Mouse (Mus musculus) left cerebral cortex, adult 18-20 months (tissue): Measurements from ENCODE around the gene Il23a. TPM values are rescaled to one million over a fixed set of nuclear protein-coding genes. Genes with fewer than 3 reads are reported as not detected.
"Not testable (repeated sequence)": the region's sequence is repeated elsewhere in the genome, so short reads cannot be mapped to it uniquely, and the experiment has no call there.

Experiments used
- DNase-seq, 2 experiments: peaks; one replicate each; pipeline ENCODE4 v3.0.0; 2021 to 2022; ENCODE audit warnings: low spot score in 2 of 2, mixed read lengths in 1 of 2
- total RNA-seq, 2 experiments: library from RNA; stranded (reverse); gene quantifications; 2 replicates each; pipeline ENCODE4 v1.2.3; 2021

The Il23a gene
- total RNA-seq, 2 experiments from 2014 or later: not detected

GRCm38 (mm10) chr10:128309654-128310053 lies 11.1 kb upstream of the Il23a start:
- no peak for DNase-seq

GRCm38 (mm10) chr10:128303126-128304021 lies 4.8 kb upstream of the Il23a start, which contains the start of gene Pan2:
TSS of gene Pan2 (plus strand) at chr10:128303335.
- DNase-seq: peak; percentile 99 to 100

DNA sequence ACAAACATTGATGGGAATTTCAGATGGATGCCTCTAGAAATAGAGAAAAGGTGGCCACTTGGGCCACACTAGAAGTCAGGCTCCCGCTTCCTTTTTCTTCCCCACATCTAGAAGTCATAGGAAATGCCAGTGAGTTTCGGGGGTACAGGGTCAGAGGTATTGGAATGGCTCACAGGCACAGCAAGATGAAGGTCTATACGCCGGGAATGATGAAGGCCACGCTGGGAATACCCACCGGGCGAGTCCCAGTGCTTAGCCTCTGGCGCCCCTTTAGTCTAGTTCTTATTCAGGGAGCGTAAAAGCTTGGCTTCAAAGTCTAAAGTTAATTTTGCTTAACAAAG lies 4.2 kb upstream of the Il23a start:
- no peak for DNase-seq

GRCm38 (mm10) chr10:128302357-128302756 lies 3.8 kb upstream of the Il23a start:
- no peak for DNase-seq

- no peak for DNase-seq
Measured at GRCm38 (mm10) chr10:128298243-128298642, 309 bp downstream of the Il23a start.

DNA sequence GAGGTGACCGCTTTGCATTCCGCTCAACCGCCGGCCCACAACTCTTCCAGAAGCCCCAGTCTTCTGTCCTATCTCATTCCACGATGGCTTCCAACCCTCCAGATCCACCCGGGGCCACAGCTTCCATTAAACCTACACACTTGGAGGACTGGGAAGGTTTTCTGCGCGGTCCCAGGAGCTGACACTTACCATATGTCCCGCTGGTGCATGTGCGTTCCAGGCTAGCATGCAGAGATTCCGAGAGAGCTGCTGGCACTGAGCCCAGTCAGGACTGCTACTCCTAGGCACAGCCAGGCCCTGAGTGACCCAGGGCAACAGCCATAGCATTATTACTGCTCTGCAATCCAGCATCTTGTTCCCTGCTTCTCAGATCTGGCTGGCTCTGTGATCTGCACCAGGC lies 930 bp downstream of the Il23a start:
- DNase-seq: no peak

- no peak for DNase-seq
Measured at GRCm38 (mm10) chr10:128297221-128297620, 1.3 kb downstream of the Il23a start.

DNA sequence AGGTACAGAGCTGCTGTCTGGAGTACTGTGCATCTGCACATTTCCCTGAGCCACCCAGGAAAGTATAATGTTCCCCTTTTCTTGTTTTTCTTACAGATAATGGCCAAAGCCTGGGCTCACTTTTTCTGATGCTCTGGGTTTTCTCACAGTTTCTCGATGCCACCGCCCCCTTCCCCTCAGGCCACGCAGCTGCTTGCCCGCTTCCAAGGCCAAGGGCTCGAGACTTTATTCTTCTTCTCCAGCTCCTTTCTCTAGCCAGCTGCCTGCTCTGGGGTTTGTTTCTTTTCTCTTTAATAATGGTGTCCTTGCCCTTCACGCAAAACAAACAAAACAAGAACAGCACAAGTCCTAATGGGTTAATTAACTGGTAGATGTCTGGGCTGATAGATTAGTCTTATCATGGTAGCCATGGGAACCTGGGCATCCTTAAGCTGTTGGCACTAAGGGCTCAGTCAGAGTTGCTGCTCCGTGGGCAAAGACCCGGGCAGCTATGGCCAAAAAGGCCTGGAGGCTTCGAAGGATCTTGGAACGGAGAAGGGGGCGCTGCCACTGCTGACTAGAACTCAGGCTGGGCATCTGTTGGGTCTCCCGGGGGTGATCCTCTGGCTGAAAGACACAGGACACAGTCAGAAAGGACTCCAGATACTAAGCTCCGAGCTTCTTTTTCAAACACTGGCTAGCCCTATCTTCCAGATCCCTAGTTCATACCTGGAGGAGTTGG lies 2.0 kb downstream of the Il23a start:
- DNase-seq: no peak

DNA sequence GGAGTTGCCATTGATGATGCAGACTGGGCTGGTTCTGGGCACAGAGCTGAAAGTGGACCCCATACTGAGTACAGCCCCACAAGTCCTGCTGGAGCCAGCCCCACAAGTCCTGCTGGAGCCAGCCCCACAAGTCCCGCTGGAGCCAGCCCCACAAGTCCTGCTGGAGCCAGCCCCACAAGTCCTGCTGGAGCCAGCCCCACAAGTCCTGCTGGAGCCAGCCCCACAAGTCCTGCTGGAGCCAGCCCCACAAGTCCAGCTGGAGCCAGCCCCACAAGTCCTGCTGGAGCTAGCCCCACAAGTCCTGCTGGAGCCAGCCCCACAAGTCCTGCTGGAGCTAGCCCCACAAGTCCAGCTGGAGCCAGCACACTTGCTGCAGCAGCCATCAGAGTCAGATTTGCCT lies 8.0 kb downstream of the Il23a start:
- DNase-seq: not testable (repeated sequence)

- DNase-seq: peak; percentile 61 to 66
Measured at GRCm38 (mm10) chr10:128283604-128284579, 14.7 kb downstream of the Il23a start.

DNA sequence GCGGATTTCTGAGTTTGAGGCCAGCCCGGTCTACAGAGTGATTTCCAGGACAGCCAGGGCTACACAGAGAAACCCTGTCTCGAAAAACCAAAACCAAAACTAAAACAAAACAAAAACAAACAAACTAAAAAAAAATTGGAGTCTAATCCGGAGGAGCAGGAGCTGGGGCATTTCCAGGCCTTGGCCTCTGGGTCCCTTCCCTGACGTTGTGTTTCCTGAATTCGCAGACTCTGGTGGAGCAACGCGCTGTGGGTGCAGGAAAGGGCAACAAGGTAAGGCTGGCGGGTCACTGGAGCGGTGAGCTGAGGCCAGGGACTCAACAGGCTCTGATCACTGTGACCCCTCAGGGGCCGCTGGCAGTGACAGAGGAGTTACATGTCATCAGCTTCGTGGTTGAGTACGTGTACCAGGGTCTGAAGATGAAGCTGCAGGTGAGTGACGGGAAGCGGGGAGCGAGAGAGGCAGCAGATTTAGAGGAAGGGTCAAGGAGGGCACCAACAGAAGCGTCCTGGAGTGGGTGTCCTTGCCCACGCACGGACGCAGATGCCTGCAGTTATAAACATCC lies 15.6 kb downstream of the Il23a start:
- no peak for DNase-seq

DNA sequence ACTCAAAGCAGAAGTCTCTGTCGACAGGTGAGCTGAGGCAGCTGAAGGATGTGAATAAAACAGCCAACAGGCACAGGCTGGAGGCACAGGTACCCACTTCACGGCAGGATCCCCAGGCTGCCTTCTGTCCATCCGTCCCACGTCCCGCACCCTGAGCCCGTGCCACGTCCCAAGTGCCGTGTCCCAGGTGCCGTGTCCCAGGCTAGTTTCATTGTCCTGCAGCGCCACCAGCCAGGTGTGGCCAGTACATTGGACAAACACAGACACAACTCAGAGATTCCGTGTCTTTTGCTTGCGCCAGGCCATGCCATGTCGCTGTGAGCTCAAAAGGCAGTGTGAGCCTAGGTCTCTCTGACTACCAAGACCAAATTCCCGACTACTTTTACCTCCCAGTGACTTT lies 16.9 kb downstream of the Il23a start:
- no peak for DNase-seq

DNA sequence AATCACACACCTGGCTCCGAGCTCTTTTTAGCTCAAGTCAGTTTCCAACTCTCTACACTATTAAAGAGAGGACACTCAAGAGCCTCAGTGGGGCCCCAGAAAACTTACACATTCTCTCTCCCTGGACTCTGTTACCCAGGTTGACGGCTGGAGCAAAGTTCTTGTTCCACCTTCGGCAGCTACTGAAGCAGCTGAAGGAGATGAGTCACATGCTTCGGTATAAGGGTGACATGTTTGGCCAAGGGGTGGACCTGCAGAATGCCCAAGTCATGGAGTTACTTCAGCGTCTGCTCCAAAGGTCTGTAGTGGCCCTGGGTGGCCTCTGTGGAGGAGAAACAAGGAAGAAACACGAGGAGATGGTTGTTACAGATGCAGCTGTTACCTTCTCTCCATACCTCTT lies 17.6 kb downstream of the Il23a start:
- DNase-seq: no peak

GRCm38 (mm10) chr10:128278158-128278557 lies 20.4 kb downstream of the Il23a start:
- DNase-seq: no peak

GRCm38 (mm10) chr10:128275374-128275773 lies 23.2 kb downstream of the Il23a start:
- not testable (repeated sequence) for DNase-seq

DNA sequence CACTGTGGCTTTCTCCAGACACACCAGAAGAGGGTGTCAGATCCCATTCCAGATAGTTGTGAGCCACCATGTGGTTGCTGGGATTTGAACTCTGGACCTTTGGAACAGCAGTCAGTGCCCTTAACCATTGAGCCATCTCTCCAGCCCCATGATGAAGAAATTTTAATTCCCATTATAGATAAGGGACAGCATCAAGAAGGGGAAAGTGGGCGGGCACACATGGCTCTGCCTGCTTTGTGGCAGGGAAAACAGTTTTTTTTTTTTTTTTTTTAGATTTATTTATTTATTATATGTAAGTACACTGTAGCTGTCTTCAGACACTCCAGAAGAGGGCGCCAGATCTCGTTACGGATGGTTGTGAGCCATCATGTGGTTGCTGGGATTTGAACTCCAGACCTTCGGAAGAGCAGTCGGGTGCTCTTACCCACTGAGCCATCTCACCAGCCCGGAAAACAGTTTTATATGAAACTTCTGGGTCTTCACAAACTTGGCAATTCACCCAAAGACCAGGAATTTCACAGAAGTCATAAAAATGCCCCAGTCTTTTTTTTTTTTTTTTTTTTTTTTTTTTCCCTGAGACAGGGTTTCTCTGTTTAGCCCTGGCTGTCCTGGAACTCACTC lies 25.6 kb downstream of the Il23a start:
- not testable (repeated sequence) for DNase-seq

DNA sequence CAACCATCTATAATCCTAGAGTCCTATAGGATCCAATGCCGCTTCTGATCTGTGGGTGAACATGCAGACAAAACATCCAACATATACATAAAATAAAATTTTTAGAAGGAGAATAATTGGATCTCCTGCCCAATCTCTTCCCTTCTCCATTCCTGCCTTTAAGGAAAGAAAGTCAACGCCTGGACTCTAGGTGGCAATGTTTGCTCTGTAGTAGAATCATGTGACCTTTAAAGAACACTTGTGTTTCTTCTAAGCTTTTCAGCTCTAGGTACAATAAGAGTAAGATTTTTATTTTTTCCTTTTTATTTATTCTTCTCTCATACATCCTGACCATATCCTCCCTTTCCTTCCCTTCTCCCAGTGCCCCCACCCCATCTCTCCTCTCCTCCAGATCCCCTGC lies 26.7 kb downstream of the Il23a start:
- no peak for DNase-seq

DNA sequence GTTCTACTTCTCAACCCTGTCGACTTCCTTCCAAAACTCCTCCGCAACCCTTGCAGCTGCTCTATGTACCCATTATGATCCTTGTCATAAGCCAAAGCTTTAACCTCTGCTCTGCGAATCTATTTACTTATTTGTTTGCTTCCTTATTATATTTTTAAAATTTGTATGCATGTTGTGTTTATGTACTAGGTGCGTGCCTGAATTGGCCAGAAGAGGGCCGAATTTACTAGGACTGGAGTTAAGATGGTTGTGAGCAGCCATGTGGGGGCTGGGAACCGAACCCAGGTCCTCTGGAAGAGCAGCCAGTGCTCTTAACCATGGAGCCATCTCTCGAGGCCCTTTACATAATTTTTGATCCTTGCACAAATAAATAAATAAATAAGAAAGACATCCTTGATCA lies 27.7 kb downstream of the Il23a start:
- DNase-seq: no peak

GRCm38 (mm10) chr10:128270287-128270841 lies 28.2 kb downstream of the Il23a start, which contains the start of gene Stat2:
TSS of gene Stat2 (plus strand) at chr10:128270559.
- peak; percentile 97 for DNase-seq
